Mouse (Mus musculus): Measurements from ENCODE around the gene Hoxa1. TPM values are rescaled to one million over a fixed set of nuclear protein-coding genes. Genes with fewer than 3 reads are reported as not detected.

Hoxa1 gene
- 0.30 and 0.35 TPM in 2 replicates for polyA plus RNA-seq (2012; rRNA removed)

GRCm38 (mm10) chr6:52158276-52159051 lies at the start of gene Hoxa1:
Gene Hoxa1 (minus strand): TSS chr6:52158317.

GRCm38 (mm10) chr6:52204050-52204752 lies 46.1 kb upstream of the Hoxa1 start, which contains the start of gene Hoxa5:
Gene Hoxa5 (minus strand): TSS chr6:52204587.

GRCm38 (mm10) chr6:52190906-52191810 lies 33.0 kb upstream of the Hoxa1 start, which contains the start of gene Hoxa4:
Gene Hoxa4 (minus strand): TSS chr6:52191753.

GRCm38 (mm10) chr6:52177061-52177735 lies 19.1 kb upstream of the Hoxa1 start, which contains the start of gene 5730596B20Rik:
Gene 5730596B20Rik (plus strand): TSS chr6:52177498.

GRCm38 (mm10) chr6:52164626-52165440 lies 6.7 kb upstream of the Hoxa1 start, which contains the start of gene Hoxa2:
Gene Hoxa2 (minus strand): TSS chr6:52164831.

Other genes starting within 250 kb of the Hoxa1 start
- 15.6 and 16.3 TPM in 2 replicates for gene Skap2, start 145.8 kb downstream of the Hoxa1 start, polyA plus RNA-seq (2012; rRNA removed)
- 0.30 and 0.35 TPM in 2 replicates for gene Hoxa2, start 6.5 kb upstream of the Hoxa1 start, polyA plus RNA-seq (2012; rRNA removed)
- gene 5730596B20Rik, start 19.2 kb upstream of the Hoxa1 start, polyA plus RNA-seq (2012; rRNA removed) = 0.05 and 0.07 TPM in 2 replicates
- gene Hoxa4, start 33.4 kb upstream of the Hoxa1 start, polyA plus RNA-seq (2012; rRNA removed) = 0.26 and 0.28 TPM in 2 replicates
- gene Hoxa5, start 46.3 kb upstream of the Hoxa1 start, polyA plus RNA-seq (2012; rRNA removed) = 1.0 and 1.2 TPM in 2 replicates
- not detected in 2 replicates for gene Hoxa6, start 50.4 kb upstream of the Hoxa1 start, polyA plus RNA-seq (2012; rRNA removed)
- gene Hoxa3, start 55.0 kb upstream of the Hoxa1 start, polyA plus RNA-seq (2012; rRNA removed) = 0.38 and 0.46 TPM in 2 replicates
- gene Gm28308, start 55.0 kb upstream of the Hoxa1 start, polyA plus RNA-seq (2012; rRNA removed) = not detected in 2 replicates
- 0.23 and 0.26 TPM in 2 replicates for gene Hoxa7, start 63.5 kb upstream of the Hoxa1 start, polyA plus RNA-seq (2012; rRNA removed)
- 0.31 and 0.45 TPM in 2 replicates for gene Hoxa9, start 72.8 kb upstream of the Hoxa1 start, polyA plus RNA-seq (2012; rRNA removed)
- 0.02 TPM in 2 replicates for gene Hoxa10, start 82.5 kb upstream of the Hoxa1 start, polyA plus RNA-seq (2012; rRNA removed)
- not detected in 2 replicates for gene Hoxa11, start 87.5 kb upstream of the Hoxa1 start, polyA plus RNA-seq (2012; rRNA removed)
- gene Hoxa13, start 102.6 kb upstream of the Hoxa1 start, polyA plus RNA-seq (2012; rRNA removed) = not detected in 2 replicates
- not detected in 2 replicates for gene Evx1, start 155.2 kb upstream of the Hoxa1 start, polyA plus RNA-seq (2012; rRNA removed)